Mouse (Mus musculus): ENCODE results near the gene Apoe.

Gene Apoe

DNA sequence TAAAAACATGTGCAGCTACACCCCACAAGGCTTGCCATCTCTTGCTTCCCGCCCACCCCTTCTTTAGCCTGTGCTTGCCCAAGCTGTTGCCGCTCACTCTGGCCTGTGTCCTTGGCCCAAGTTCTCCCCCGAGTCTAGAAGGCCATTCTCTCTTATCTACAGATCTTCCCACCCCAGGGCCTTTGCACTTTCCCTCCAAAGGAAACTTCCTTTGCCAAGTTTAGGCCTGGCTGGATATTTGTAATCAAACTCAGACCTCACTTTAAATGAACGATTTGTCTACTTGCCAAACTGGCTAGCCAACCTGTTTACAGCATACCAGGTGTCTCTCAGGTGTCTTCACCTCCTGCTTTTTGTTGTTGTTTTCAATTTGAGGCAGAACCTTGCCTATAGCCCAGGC lies 8.1 kb downstream of the Apoe start:
- POLR2A ChIA-PET, result interaction anchor here (0.6 to 19.8 kb wide), 30 partner anchors 8 to 418 kb away, joined by 3 to 415 read pairs (median 4); partner anchors contain the start of genes Apoe (in 3 of the 4), Clptm1 (in 2 of the 4), Tomm40 (in 2 of the 4) and Apoc4 (in 1 of the 4)
- CTCF ChIA-PET, result interaction anchor here (0.6 to 4.6 kb wide), 8 partner anchors 10 to 512 kb away, joined by 3 to 36 read pairs (median 4); partner anchors contain the start of gene Tomm40 (in 1 of the 4)

GRCm38 (mm10) chr7:19688611-19689010 lies 10.4 kb downstream of the Apoe start:
- ChIA-PET CTCF (interaction anchor here in 2 of 4 experiments (0.7 to 2.1 kb wide), 3 partner anchors 12 to 24 kb away, joined by 3 to 11 read pairs (median 4); no protein-coding TSS in a partner anchor), POLR2A (interaction anchor here (0.6 to 19.8 kb wide), 24 partner anchors 6 to 347 kb away, joined by 3 to 415 read pairs (median 5); partner anchors contain the start of genes Apoe (in 3 of the 4), Tomm40 (in 2 of the 4), Apoc4 (in 1 of the 4) and Clasrp (in 1 of the 4))

DNA sequence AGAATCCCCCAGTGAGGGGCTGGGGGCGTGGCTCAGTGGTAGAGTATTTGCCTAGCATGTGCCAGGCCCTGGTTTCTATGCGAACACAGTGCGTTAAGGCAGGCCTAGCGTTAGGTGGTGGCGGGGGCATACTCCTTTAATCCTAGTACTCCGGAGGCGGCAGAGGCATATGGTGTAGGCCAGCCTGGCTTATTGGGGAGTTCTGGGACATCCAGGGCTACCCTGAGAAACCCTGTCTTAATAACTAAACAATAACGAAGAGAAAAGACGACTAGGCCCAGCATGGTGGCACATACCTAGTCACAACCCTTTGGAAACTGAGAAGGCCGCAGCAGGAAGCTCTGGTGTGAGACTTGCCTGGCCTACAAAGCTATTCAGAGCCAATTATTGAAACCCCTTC lies 10.9 kb downstream of the Apoe start:
- POLR2A ChIA-PET, result interaction anchor here in 2 of 4 experiments (0.7 to 19.8 kb wide), 17 partner anchors 6 to 334 kb away, joined by 3 to 415 read pairs (median 7); partner anchors contain the start of genes Apoe (in 2 of the 2), Tomm40 (in 2 of the 2), Apoc4 (in 1 of the 2) and Clasrp (in 1 of the 2)
- CTCF ChIA-PET, result interaction anchor here in 2 of 4 experiments (0.7 to 2.1 kb wide), 3 partner anchors 13 to 25 kb away, joined by 3 to 11 read pairs (median 4); no protein-coding TSS in a partner anchor

DNA sequence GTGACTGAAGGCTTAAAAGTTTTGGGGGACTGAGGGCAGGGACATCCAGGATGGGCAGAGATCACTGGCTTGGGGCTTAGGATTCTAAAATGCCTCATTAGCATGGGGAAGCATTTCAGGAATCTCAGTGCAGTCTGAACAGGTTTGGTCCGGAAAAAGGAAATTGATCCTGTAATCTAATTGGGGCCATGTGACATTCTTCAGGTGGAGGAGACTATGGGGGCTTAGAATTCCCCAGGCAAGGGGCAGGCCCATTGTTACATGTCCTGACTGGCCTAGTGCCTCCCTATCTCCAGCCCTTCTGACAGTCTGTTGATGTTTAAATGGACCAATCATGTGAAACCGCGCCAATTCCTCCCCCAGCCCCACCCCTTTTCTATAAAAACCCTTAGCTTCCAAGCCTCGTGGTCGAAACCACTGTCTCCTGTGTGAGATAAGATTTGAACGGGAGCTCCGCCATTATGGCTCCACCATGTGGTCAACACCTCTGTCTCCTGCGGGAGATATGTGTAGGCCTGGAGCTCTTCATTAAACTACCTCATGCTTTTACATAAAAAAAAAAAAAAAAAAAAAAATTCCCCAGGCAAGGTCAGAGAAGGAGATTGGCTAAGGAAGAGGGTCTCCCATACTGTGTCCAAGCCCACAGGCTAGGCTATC lies 11.9 kb downstream of the Apoe start:
- POLR2A ChIA-PET, result interaction anchor here (0.6 to 19.8 kb wide), 39 partner anchors 8 to 929 kb away, joined by 3 to 415 read pairs (median 4); partner anchors contain the start of genes Apoe (in 3 of the 4), Clptm1 (in 1 of the 4), Ppp1r37 (in 1 of the 4) and Tomm40 (in 1 of the 4)
- CTCF ChIA-PET, result interaction anchor here in 3 of 4 experiments (0.6 to 0.7 kb wide), 6 partner anchors 18 to 514 kb away, joined by 3 to 8 read pairs (median 3); partner anchors contain the start of gene Exoc3l2 (in 1 of the 3)

DNA sequence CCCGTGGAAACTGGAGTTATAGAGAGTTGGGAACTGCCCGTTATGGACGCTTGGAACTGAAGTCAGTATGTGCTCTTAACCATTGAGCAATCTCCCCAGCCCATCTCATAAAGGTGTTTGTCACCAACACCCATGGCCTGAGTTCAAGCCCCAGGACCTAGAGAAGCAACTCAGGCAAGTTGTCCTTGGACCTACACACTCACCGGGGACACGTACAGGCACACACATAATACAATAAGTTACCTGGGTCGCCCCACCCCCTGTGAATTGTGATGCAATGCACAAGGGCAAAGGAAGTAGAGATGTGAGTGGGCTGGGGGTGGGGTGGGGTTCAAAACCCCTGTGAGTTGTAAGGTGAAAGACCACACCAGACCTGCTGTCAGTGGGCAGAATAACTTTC lies 12.5 kb downstream of the Apoe start:
- CTCF ChIA-PET, result interaction anchor here in 1 of 4 experiments (0.7 kb wide), 1 partner anchor 30 kb away, joined by 3 read pairs; no protein-coding TSS in a partner anchor

GRCm38 (mm10) chr7:19685374-19685773 lies 13.6 kb downstream of the Apoe start:
- ChIA-PET POLR2A (interaction anchor here in 2 of 4 experiments (0.6 to 7.4 kb wide), 13 partner anchors 10 to 195 kb away, joined by 3 to 177 read pairs (median 6); partner anchors contain the start of genes Apoc1 (in 2 of the 2), Apoe (in 2 of the 2) and Tomm40 (in 2 of the 2)), CTCF (interaction anchor here in 3 of 4 experiments (0.5 to 2.5 kb wide), 7 partner anchors 11 to 445 kb away, joined by 3 to 16 read pairs (median 5); partner anchors contain the start of gene Apoe (in 1 of the 3))

More for the DNA sequence above, 12.5 kb downstream of the Apoe start:
- POLR2A ChIA-PET, result interaction anchor here (0.6 to 19.8 kb wide), 17 partner anchors 9 to 177 kb away, joined by 3 to 415 read pairs (median 5); partner anchors contain the start of genes Apoe (in 3 of the 4) and Tomm40 (in 2 of the 4)

DNA sequence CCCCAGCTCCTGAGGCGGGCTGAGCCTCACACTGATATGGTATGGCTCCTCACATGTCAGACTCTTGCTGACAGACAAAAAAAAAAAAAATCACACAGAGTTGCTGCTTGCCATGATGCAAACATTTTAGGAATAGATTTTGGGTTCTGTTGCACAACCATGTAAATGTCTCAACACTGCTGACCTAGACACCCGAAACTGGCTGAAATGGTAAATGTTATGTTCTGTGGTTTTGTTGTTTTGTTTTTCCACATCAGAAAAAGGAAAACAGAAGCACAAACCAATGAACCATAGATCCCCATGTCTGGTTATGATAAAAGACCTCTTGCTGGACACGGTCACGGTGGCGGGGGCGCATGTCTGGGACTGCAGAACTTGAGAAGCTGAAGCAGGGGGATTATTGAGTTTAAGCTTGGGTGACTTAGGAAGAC lies 15.2 kb downstream of the Apoe start:
- ChIA-PET POLR2A (interaction anchor here in 3 of 4 experiments (0.6 to 7.4 kb wide), 9 partner anchors 10 to 129 kb away, joined by 3 to 177 read pairs (median 5); partner anchors contain the start of genes Apoc1 (in 2 of the 3) and Apoe (in 2 of the 3)), CTCF (interaction anchor here (0.6 to 2.5 kb wide), 7 partner anchors 14 to 273 kb away, joined by 3 to 16 read pairs (median 4); no protein-coding TSS in a partner anchor)

DNA sequence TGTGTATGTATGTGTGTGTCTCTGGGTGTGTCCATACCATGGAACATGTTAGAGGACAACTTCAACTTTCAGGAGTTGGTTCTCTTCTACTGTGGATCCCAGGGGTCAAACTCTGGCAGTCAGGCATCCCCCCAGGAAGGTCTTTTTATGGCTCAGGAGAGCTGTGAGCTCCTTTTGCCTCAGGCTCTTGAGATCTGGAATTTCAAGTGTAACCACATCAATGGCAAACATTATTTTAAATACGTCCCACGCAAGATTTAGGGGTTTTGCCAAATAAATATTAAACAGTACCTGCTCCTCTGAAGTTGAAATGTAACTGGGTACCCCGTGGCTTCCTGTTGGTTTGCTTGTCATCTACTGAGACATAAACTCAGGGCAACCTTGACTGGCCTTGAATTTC lies 16.0 kb downstream of the Apoe start:
- POLR2A ChIA-PET, result interaction anchor here in 3 of 4 experiments (0.6 to 7.4 kb wide), 8 partner anchors 13 to 183 kb away, joined by 3 to 177 read pairs (median 4); partner anchors contain the start of genes Apoc1 (in 2 of the 3) and Apoe (in 2 of the 3)
- CTCF ChIA-PET, result interaction anchor here in 2 of 4 experiments (0.6 to 2.2 kb wide), 3 partner anchors 14 to 545 kb away, joined by 5 to 11 read pairs (median 5); no protein-coding TSS in a partner anchor

DNA sequence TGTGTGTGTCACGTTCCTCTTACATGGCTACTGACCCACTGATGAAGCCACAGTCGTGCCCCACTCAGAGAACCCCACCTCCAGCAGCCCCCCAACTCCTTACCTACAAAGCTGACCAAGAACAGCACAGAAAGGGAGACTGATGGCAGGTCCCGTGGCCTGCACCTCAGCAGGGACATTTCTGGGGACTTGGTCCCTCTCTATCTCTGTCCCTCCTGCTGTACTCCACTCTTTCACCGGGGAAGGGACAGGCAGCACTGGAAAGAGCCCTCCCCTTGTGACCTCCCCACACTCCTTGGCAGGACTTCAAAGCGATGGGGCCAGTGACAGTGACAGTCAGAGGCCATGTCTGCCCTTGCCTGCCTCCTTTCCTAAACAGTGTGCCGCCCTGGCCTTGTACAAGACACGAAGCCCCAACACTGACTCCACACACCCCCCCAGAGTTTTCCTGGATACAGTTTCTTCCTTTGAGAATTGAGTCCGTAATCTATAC lies 17.7 kb downstream of the Apoe start, which contains the start of the genes Gm44805 and Apoc4:
Gm44805 (minus strand) TSS at position 222 of the 493 bp plus-strand sequence.
Apoc4 (minus strand) TSS at position 278 of the 493 bp plus-strand sequence.
- ChIA-PET POLR2A (interaction anchor here in 3 of 4 experiments (0.5 to 7.4 kb wide), 11 partner anchors 12 to 678 kb away, joined by 3 to 177 read pairs (median 3); partner anchors contain the start of genes Apoc1 (in 2 of the 3), Apoe (in 2 of the 3) and Clptm1 (in 1 of the 3)), CTCF (interaction anchor here in 2 of 4 experiments (1.6 to 2.3 kb wide), 3 partner anchors 12 to 20 kb away, joined by 7 to 11 read pairs (median 10); no protein-coding TSS in a partner anchor)

- CTCF ChIA-PET, result interaction anchor here (0.6 to 2.3 kb wide), 6 partner anchors 11 to 135 kb away, joined by 3 to 11 read pairs (median 6); no protein-coding TSS in a partner anchor
Measured at GRCm38 (mm10) chr7:19680702-19681101, 18.3 kb downstream of the Apoe start.

DNA sequence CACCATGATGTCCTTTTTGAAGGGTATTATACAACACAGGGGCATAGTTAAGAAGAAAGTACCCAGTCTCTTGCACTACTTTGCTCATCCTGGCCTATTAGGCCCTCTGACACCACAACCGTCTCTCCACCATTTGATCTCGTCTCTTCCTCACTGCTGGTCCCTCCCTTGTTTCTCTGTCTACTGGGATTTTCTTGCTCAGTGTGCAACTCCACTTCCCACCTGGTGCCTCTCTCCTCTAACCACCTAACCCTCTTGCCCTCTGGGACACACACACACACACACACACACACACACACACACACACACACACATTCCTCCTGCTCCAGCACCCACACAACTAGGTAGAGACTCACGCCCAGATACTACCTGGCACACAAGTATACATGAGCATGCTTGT lies 20.1 kb downstream of the Apoe start:
- ChIA-PET CTCF (interaction anchor here in 3 of 4 experiments (0.6 to 2.3 kb wide), 6 partner anchors 10 to 63 kb away, joined by 3 to 10 read pairs (median 6); no protein-coding TSS in a partner anchor), POLR2A (interaction anchor here in 2 of 4 experiments (0.7 to 7.4 kb wide), 8 partner anchors 10 to 264 kb away, joined by 3 to 177 read pairs (median 6); partner anchors contain the start of genes Apoc1 (in 2 of the 2) and Apoe (in 2 of the 2))

More at GRCm38 (mm10) chr7:19680702-19681101, 18.3 kb downstream of the Apoe start:
- POLR2A ChIA-PET, result interaction anchor here (0.6 to 7.4 kb wide), 9 partner anchors 11 to 678 kb away, joined by 3 to 177 read pairs (median 7); partner anchors contain the start of genes Apoc1 (in 2 of the 4), Apoe (in 2 of the 4) and Tomm40 (in 1 of the 4)

GRCm38 (mm10) chr7:19677872-19678271 lies 21.1 kb downstream of the Apoe start, which contains the start of gene Apoc2:
Gene Apoc2 (minus strand): TSS chr7:19677941.
- POLR2A ChIA-PET, result interaction anchor here in 3 of 4 experiments (0.6 to 3.0 kb wide), 10 partner anchors 9 to 63 kb away, joined by 3 to 29 read pairs (median 4); partner anchors contain the start of genes Apoe (in 1 of the 3) and Tomm40 (in 1 of the 3)
- CTCF ChIA-PET, result interaction anchor here in 3 of 4 experiments (0.9 to 2.3 kb wide), 3 partner anchors 9 kb away, joined by 5 to 16 read pairs (median 13); no protein-coding TSS in a partner anchor

DNA sequence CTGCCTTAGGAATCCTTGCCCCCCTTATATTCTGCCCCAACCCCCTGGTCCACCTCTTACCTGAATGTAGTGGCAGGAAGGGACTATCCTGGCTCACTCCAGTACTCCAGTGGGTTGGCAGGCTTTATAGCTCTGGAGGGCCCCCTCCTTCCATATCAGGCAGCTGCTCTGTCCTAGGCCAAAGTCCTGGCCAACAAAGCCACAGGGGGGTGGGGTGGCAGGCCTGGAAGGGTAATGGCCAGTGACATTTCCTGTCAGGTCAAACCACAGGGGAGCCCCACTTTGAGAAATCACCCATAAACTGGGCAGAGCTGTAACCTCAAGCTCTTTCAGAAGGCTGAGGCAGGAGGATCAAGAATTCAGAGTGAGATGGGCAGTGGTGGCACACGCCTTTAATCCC lies 22.3 kb downstream of the Apoe start:
- POLR2A ChIA-PET, result interaction anchor here in 3 of 4 experiments (0.9 to 5.0 kb wide), 12 partner anchors 7 to 65 kb away, joined by 3 to 39 read pairs (median 4); partner anchors contain the start of genes Apoe (in 2 of the 3) and Clptm1 (in 2 of the 3)
- CTCF ChIA-PET, result interaction anchor here (0.6 to 2.3 kb wide), 5 partner anchors 7 to 465 kb away, joined by 3 to 16 read pairs (median 6); no protein-coding TSS in a partner anchor

GRCm38 (mm10) chr7:19675824-19676223 lies 23.2 kb downstream of the Apoe start:
- POLR2A ChIA-PET, result interaction anchor here in 2 of 4 experiments (1.4 to 5.0 kb wide), 4 partner anchors 11 to 23 kb away, joined by 4 to 39 read pairs (median 16); partner anchors contain the start of genes Apoe (in 2 of the 2) and Clptm1 (in 1 of the 2)
- CTCF ChIA-PET, result no interaction called here

- CTCF ChIA-PET, result interaction anchor here in 1 of 4 experiments (0.6 to 0.7 kb wide), 2 partner anchors 196 to 580 kb away, joined by 3 to 6 read pairs; no protein-coding TSS in a partner anchor
- POLR2A ChIA-PET, result interaction anchor here in 3 of 4 experiments (0.7 to 5.0 kb wide), 7 partner anchors 12 to 247 kb away, joined by 4 to 39 read pairs (median 11); partner anchors contain the start of genes Apoe (in 2 of the 3) and Apoc1 (in 1 of the 3)
Measured at GRCm38 (mm10) chr7:19673083-19673699, 25.8 kb downstream of the Apoe start.

DNA sequence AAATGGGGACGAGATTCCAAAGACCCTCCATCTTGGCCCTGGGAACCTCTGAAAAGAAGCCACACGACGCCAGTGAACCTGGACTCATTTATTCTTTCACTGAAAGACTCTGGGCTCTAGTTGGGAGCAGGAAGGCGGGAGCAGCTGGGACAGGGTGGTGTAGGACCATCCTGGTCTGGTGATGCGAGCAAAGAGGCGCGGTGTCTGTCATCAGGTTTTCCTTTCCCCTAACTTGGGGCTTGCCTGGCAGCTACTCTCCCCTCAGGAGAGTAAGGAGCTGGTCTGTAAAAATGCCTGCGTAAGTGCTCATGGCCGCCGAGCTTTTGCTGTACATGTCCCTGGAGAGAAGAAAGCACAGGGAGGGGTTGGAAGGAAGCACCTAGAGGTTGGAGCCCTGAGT lies 27.5 kb downstream of the Apoe start:
- ChIA-PET CTCF (interaction anchor here in 1 of 4 experiments (0.9 kb wide), 1 partner anchor 44 kb away, joined by 3 read pairs; the partner anchor contains the start of gene Tomm40), POLR2A (interaction anchor here in 2 of 4 experiments (0.6 to 10.9 kb wide), 13 partner anchors 9 to 257 kb away, joined by 3 to 314 read pairs (median 5); partner anchors contain the start of genes Apoe (in 2 of the 2), Tomm40 (in 2 of the 2) and Apoc1 (in 1 of the 2))

All from embryonic stem cell, embryonic (primary cell).